Mouse (Mus musculus) neural tube, embryonic 11.5 days (tissue): ENCODE results near the gene Megf11. TPM values are rescaled to one million over a fixed set of nuclear protein-coding genes. Genes with fewer than 3 reads are reported as not detected.

Source experiments
- ATAC-seq: fragments of 200-750 bp; cut with Nextera tagmentation; 2 replicates; pipeline ENCODE4 v1.8.0; 2017; ENCODE audit warnings: moderate number of reproducible peaks, mild to moderate bottlenecking, moderate TSS enrichment, moderate library complexity; ENCODE audit not compliant: insufficient read depth, low FRiP score, low TSS enrichment
- DNase-seq: peaks from one replicate; pipeline ENCODE4 v3.0.0-alpha.2; 2015; ENCODE audit warnings: low spot score
- H3K27ac ChIP-seq: fragments of 300-500 bp; sonication (generic); 2 replicates; pipeline ENCODE4 v1.5.1; 2014; ENCODE audit warnings: low read depth, mild to moderate bottlenecking, low read length
- H3K27me3 ChIP-seq: fragments of 300-500 bp; sonication (generic); 2 replicates; pipeline ENCODE4 v1.6.1; 2014; ENCODE audit warnings: mild to moderate bottlenecking, low read length, mixed read lengths; ENCODE audit not compliant: control insufficient read depth, insufficient read depth
- H3K36me3 ChIP-seq: fragments of 300-500 bp; sonication (generic); 2 replicates; pipeline ENCODE4 v1.6.1; 2014; ENCODE audit warnings: mild to moderate bottlenecking, low read length, moderate library complexity, mixed read lengths; ENCODE audit not compliant: control insufficient read depth, insufficient read depth
- H3K4me1 ChIP-seq: fragments of 300-500 bp; sonication (generic); 2 replicates; pipeline ENCODE4 v1.6.1; 2014; ENCODE audit warnings: low read length, mixed read lengths; ENCODE audit not compliant: control insufficient read depth, insufficient read depth
- H3K4me2 ChIP-seq: fragments of 300-500 bp; sonication (generic); 2 replicates; pipeline ENCODE4 v1.6.1; 2014; ENCODE audit warnings: low read depth, mild to moderate bottlenecking, moderate library complexity
- H3K4me3 ChIP-seq: fragments of 300-500 bp; sonication (generic); 2 replicates; pipeline ENCODE4 v1.5.1; 2014; ENCODE audit warnings: low read depth, low read length
- H3K9ac ChIP-seq: fragments of 300-500 bp; sonication (generic); 2 replicates; pipeline ENCODE4 v1.6.1; 2014; ENCODE audit warnings: mild to moderate bottlenecking, low read length
- H3K9me3 ChIP-seq: fragments of 300-500 bp; sonication (generic); 2 replicates; pipeline ENCODE4 v1.6.1; 2016; ENCODE audit warnings: low read length; ENCODE audit not compliant: control insufficient read depth
- WGBS: fragments of 180-500 bp; shearing (Covaris S2); extraction: QIAGEN DNeasy Blood & Tissue Kit; methylation state at CpG from one replicate; pipeline ENCODE4 v1.1.7; 2014; 5-methylcytosine and 5-hydroxymethylcytosine counted together
- polyA plus RNA-seq: library from polyadenylated mRNA; unstranded; fragments of >200 nt; fragmentation: Nextera tagmentation; extraction: Ambion mirVana; gene quantifications from 2 replicates; pipeline ENCODE4 v1.2.1, GENCODE M21; 2014

The Megf11 gene
- polyA plus RNA-seq, 1 experiment from 2014 or later: 5.7 TPM

GRCm38 (mm10) chr9:64612121-64612983, 226.9 kb downstream of the Megf11 start:
- ATAC-seq: no peak
- no peak overlapping the region for H3K4me2 ChIP-seq
- WGBS: 21% methylated on average over 7 of the region's 7 CpGs
- no peak overlapping the region for H3K4me3 ChIP-seq
- no peaks in the 10 kb centered on the region for H3K9me3 ChIP-seq
- no peak overlapping the region for H3K9ac ChIP-seq
- H3K27me3 ChIP-seq: no peaks in the 10 kb centered on the region
- H3K4me1 ChIP-seq: 0 out of 2 replicates have a peak, but pooled peaks cover 2% of the 10 kb centered on the region
- DNase-seq: no peak
- no peak overlapping the region for H3K27ac ChIP-seq
- H3K36me3 ChIP-seq: no peaks in the 10 kb centered on the region

- no peak overlapping the region for H3K4me3 ChIP-seq
- no peak for DNase-seq
- H3K27ac ChIP-seq: no peak overlapping the region
- WGBS: 47% methylated on average over 7 of the region's 7 CpGs
- no peaks in the 10 kb centered on the region for H3K27me3 ChIP-seq
- H3K4me2 ChIP-seq: no peak overlapping the region
- ATAC-seq: no peak
- H3K9me3 ChIP-seq: no peaks in the 10 kb centered on the region
- H3K9ac ChIP-seq: no peak overlapping the region
- H3K4me1 ChIP-seq: 0 out of 2 replicates have a peak, but pooled peaks cover 2% of the 10 kb centered on the region
- no peaks in the 10 kb centered on the region for H3K36me3 ChIP-seq
These were observed 227.7 kb downstream of the Megf11 start for GRCm38 (mm10) chr9:64612984-64613649.

GRCm38 (mm10) chr9:64617413-64617812, 232.0 kb downstream of the Megf11 start:
- Histone ChIP-seq H3K9ac (no peak overlapping the region), H3K27ac (no peak overlapping the region), H3K4me1 (no peaks in the 10 kb centered on the region), H3K27me3 (no peaks in the 10 kb centered on the region), H3K9me3 (no peaks in the 10 kb centered on the region), H3K36me3 (no peaks in the 10 kb centered on the region), H3K4me3 (no peak overlapping the region), H3K4me2 (no peak overlapping the region)
- DNase-seq: no peak
- 58% methylated on average over 5 of the region's 5 CpGs for WGBS
- no peak for ATAC-seq

- no peaks in the 10 kb centered on the region for H3K36me3 ChIP-seq
- no peak overlapping the region for H3K4me2 ChIP-seq
- no peak overlapping the region for H3K9ac ChIP-seq
- no peaks in the 10 kb centered on the region for H3K27me3 ChIP-seq
- DNase-seq: no peak
- no peak overlapping the region for H3K4me3 ChIP-seq
- H3K27ac ChIP-seq: no peak overlapping the region
- H3K9me3 ChIP-seq: no peaks in the 10 kb centered on the region
- no peaks in the 10 kb centered on the region for H3K4me1 ChIP-seq
- WGBS: 74% methylated on average over 3 of the region's 3 CpGs
- ATAC-seq: no peak
These were observed 233.0 kb downstream of the Megf11 start for GRCm38 (mm10) chr9:64618433-64618832.

- Histone ChIP-seq H3K9ac (no peak overlapping the region), H3K4me1 (no peaks in the 10 kb centered on the region), H3K4me3 (no peak overlapping the region), H3K4me2 (no peak overlapping the region), H3K9me3 (no peaks in the 10 kb centered on the region), H3K36me3 (no peaks in the 10 kb centered on the region), H3K27ac (no peak overlapping the region), H3K27me3 (no peaks in the 10 kb centered on the region)
- WGBS: 69% methylated on average over 10 of the region's 10 CpGs
- ATAC-seq (no peak), DNase-seq (no peak)
These were observed 234.0 kb downstream of the Megf11 start for GRCm38 (mm10) chr9:64619440-64619839.

GRCm38 (mm10) chr9:64620596-64620995, 235.2 kb downstream of the Megf11 start:
- no peak for DNase-seq
- 67% methylated on average over 8 of the region's 8 CpGs for WGBS
- no peak overlapping the region for H3K4me2 ChIP-seq
- H3K27me3 ChIP-seq: no peaks in the 10 kb centered on the region
- no peak overlapping the region for H3K4me3 ChIP-seq
- ATAC-seq: no peak
- no peaks in the 10 kb centered on the region for H3K9me3 ChIP-seq
- H3K36me3 ChIP-seq: no peaks in the 10 kb centered on the region
- H3K9ac ChIP-seq: no peak overlapping the region
- H3K27ac ChIP-seq: no peak overlapping the region
- no peaks in the 10 kb centered on the region for H3K4me1 ChIP-seq

GRCm38 (mm10) chr9:64621499-64622296, 236.3 kb downstream of the Megf11 start:
- no peaks in the 10 kb centered on the region for H3K36me3 ChIP-seq
- no peak overlapping the region for H3K9ac ChIP-seq
- no peaks in the 10 kb centered on the region for H3K9me3 ChIP-seq
- no peaks in the 10 kb centered on the region for H3K27me3 ChIP-seq
- 55% methylated on average over 5 of the region's 5 CpGs for WGBS
- no peak overlapping the region for H3K4me3 ChIP-seq
- no peak overlapping the region for H3K27ac ChIP-seq
- H3K4me2 ChIP-seq: no peak overlapping the region
- ATAC-seq (no peak), DNase-seq (no peak)
- no peaks in the 10 kb centered on the region; the same call in 1 of the 2 replicates for H3K4me1 ChIP-seq

- ATAC-seq: no peak
These were observed 237.9 kb downstream of the Megf11 start for GRCm38 (mm10) chr9:64623361-64623760.

More at GRCm38 (mm10) chr9:64623361-64623760, 237.9 kb downstream of the Megf11 start:
- DNase-seq: no peak
- Histone ChIP-seq H3K27ac (no peak overlapping the region), H3K4me1 (no peaks in the 10 kb centered on the region; the same call in 1 of the 2 replicates), H3K4me3 (no peak overlapping the region), H3K36me3 (no peaks in the 10 kb centered on the region), H3K9ac (no peak overlapping the region), H3K4me2 (no peak overlapping the region), H3K27me3 (no peaks in the 10 kb centered on the region), H3K9me3 (no peaks in the 10 kb centered on the region)
- WGBS: 92% methylated on average over 4 of the region's 4 CpGs
